Mouse (Mus musculus) forebrain, embryonic 16.5 days (tissue): ENCODE results near the gene Zdhhc11. TPM values are rescaled to one million over a fixed set of nuclear protein-coding genes. Genes with fewer than 3 reads are reported as not detected.
A peak's percentile ranks its signal among the peaks of the same experiment; 100 is the strongest.
"Not testable (repeated sequence)": the region's sequence is repeated elsewhere in the genome, so short reads cannot be mapped to it uniquely, and the experiment has no call there.

Experiments used
- ATAC-seq: fragments of 200-750 bp; cut with Nextera tagmentation; 2 replicates; pipeline ENCODE4 v1.8.0; 2017; ENCODE audit warnings: mild to moderate bottlenecking, moderate library complexity
- H3K27ac ChIP-seq: fragments of 300-500 bp; sonication (generic); 2 replicates; pipeline ENCODE4 v1.5.1; 2014; ENCODE audit warnings: low read length, control low read depth
- H3K27me3 ChIP-seq: fragments of 300-500 bp; sonication (generic); replicated peaks from 2 replicates; pipeline ENCODE4 v1.6.1; 2014; ENCODE audit warnings: low read length; ENCODE audit not compliant: control insufficient read depth, insufficient read depth
- H3K36me3 ChIP-seq: fragments of 300-500 bp; sonication (generic); 2 replicates; pipeline ENCODE4 v1.6.1; 2014; ENCODE audit not compliant: control insufficient read depth, insufficient read depth
- H3K4me1 ChIP-seq: fragments of 300-500 bp; sonication (generic); replicated peaks from 2 replicates; pipeline ENCODE4 v1.6.1; 2014; ENCODE audit warnings: low read length; ENCODE audit not compliant: control insufficient read depth, insufficient read depth
- H3K4me2 ChIP-seq: fragments of 300-500 bp; sonication (generic); 2 replicates; pipeline ENCODE4 v1.6.1; 2014; ENCODE audit warnings: mild to moderate bottlenecking, low read length, control low read depth
- H3K4me3 ChIP-seq: fragments of 300-500 bp; sonication (generic); replicated peaks from 2 replicates; pipeline ENCODE4 v1.5.1; 2014; ENCODE audit warnings: mild to moderate bottlenecking, low read length, control low read depth
- H3K9ac ChIP-seq: fragments of 300-500 bp; sonication (generic); replicated peaks from 2 replicates; pipeline ENCODE4 v1.6.1; 2014; ENCODE audit warnings: low read depth, low read length, control low read depth
- H3K9me3 ChIP-seq: fragments of 300-500 bp; sonication (generic); 2 replicates; pipeline ENCODE4 v1.6.1; 2016; ENCODE audit warnings: low read length; ENCODE audit not compliant: control insufficient read depth
- WGBS: fragments of 180-500 bp; shearing (Covaris S2); extraction: QIAGEN DNeasy Blood & Tissue Kit; methylation state at CpG from one replicate; pipeline ENCODE4 v1.1.7; 2014; 5-methylcytosine and 5-hydroxymethylcytosine counted together
- polyA plus RNA-seq: library from polyadenylated mRNA; unstranded; fragments of >200 nt; fragmentation: Nextera tagmentation; extraction: Ambion mirVana; gene quantifications from 2 replicates; pipeline ENCODE4 v1.2.1, GENCODE M21; 2015

Zdhhc11 gene
- polyA plus RNA-seq, 1 experiment from 2014 or later: not detected

DNA sequence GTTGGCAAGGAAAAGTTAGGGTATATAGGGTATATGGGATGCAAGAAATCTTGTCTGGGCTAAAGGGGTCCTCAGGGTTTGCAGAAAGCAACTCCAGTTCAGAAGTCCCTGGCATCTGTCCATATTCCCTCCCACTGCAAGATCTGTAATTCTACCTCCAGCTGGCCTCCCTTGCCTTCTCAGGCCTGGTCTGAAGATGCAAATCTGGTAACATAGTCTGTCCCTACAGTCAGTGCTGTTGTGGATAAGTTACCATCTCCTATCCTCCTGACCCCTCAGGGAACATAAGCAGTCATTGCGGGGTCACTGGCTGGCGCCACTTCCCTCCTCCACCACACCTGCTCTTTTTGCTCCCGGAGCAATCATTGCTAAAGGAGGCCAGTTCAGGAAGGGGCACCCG lies 52.3 kb downstream of the Zdhhc11 start:
- H3K27ac ChIP-seq: no peak overlapping the region
- no peak for ATAC-seq
- no peak overlapping the region for H3K4me2 ChIP-seq
- peaks cover under 1% of the 10 kb centered on the region for H3K4me1 ChIP-seq
- H3K9ac ChIP-seq: no peak overlapping the region
- no peaks in the 10 kb centered on the region for H3K9me3 ChIP-seq
- H3K4me3 ChIP-seq: no peak overlapping the region
- no peaks in the 10 kb centered on the region for H3K36me3 ChIP-seq
- H3K27me3 ChIP-seq: no peaks in the 10 kb centered on the region
- 88% methylated on average over 4 of the region's 4 CpGs for WGBS

DNA sequence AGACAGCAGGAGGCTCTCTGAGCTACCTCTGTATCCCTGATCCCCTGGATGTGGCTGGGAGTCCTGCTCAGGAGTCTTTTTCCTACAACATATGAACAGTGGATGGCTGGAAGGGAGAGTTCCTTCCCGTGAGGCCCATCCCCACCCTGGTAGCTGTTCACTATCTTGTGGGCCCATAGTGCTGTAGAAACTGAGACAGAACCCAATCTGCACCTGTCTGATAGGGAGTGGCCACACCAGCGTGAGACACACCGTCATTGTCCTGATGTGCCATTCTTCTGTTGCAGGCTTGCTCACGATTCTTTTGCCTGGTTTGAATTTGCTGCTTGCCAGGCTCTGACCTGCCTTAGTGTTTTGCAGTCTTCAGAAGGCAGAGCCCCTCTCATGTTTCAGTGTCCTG lies 53.8 kb downstream of the Zdhhc11 start:
- Histone ChIP-seq H3K27ac (no peak overlapping the region), H3K4me1 (no peaks in the 10 kb centered on the region), H3K4me3 (no peak overlapping the region), H3K27me3 (no peaks in the 10 kb centered on the region), H3K36me3 (no peaks in the 10 kb centered on the region), H3K9ac (no peak overlapping the region), H3K4me2 (no peak overlapping the region), H3K9me3 (no peaks in the 10 kb centered on the region)
- WGBS: 85% methylated on average over 4 of the region's 4 CpGs
- ATAC-seq: no peak

DNA sequence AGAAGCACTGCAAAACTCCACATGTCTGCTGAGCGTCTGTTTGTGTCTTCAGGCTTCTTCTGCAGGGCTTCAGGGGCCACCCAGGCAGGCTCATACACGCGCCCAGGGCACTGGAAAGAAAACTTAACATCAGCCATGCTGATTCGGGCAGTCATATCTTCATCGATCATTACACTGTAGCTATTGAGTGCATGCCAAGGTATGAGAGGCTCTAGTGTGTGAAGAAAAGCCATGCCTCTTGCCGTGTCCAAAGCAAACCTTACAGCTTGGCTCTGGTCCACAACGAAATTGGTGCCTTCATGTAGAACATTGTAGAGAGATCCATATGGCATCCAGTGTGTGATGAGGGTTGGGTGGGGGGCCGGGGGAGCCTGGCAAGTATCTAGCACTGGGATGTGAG lies 55.4 kb downstream of the Zdhhc11 start:
- WGBS: 82% methylated on average over 8 of the region's 8 CpGs

DNA sequence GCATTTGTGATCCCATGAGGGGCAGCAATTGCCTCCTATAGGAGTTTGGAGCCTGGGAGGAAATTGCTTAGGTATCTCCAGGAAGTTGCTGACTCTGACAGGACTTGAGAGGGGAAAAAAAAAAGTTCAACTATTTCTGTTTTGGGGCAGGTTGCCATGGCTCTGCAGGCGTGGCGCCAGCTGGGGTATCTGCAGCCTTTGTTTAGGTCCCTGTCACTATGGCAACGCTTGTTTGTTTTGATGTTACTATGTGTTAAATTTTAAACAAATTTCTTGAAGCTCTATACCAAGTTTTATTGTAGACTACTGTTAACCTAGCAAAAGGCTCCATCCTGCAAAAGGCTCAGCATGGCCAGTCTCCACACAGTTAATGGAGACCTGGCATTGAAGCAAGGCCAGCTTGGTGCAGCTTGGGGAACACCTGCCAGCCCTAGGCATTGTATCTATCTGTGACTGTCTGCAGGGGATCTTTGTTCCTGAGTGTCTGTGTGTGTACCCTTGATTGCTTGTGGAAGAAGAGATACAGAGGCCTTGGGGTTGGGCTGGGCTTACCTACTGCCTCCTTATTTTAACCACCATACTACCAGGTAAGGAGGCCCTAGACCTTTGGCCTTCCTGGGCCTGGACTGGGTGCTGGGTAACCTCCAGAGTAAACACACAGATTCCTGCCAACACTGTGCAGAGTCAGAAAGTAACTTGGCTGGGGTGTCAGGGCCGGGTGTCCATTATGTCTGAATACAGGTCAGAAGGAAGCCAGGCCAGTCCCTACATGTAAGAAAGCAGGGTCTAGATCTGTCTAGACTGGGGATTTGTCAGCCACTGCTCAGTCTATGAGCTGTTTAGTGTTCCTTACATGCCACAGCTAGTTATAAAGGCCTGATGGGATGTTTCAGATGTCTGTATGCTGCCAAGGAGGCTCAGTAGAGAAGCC lies 61.8 kb downstream of the Zdhhc11 start:
- peak; percentile 30; the same call in 1 of the 2 replicates for ATAC-seq
- Histone ChIP-seq H3K4me2 (no peak overlapping the region), H3K36me3 (no peaks in the 10 kb centered on the region), H3K4me1 (peaks cover 8% of the 10 kb centered on the region), H3K4me3 (no peak overlapping the region), H3K9me3 (no peaks in the 10 kb centered on the region), H3K9ac (no peak overlapping the region), H3K27ac (no peak overlapping the region), H3K27me3 (no peaks in the 10 kb centered on the region)
- 73% methylated on average over 4 of the region's 4 CpGs for WGBS

More for the DNA sequence above, 55.4 kb downstream of the Zdhhc11 start:
- H3K27ac ChIP-seq, H3K4me1 ChIP-seq, H3K4me3 ChIP-seq, H3K36me3 ChIP-seq, H3K9ac ChIP-seq, H3K4me2 ChIP-seq, H3K9me3 ChIP-seq, ATAC-seq, H3K27me3 ChIP-seq: not testable (repeated sequence)

DNA sequence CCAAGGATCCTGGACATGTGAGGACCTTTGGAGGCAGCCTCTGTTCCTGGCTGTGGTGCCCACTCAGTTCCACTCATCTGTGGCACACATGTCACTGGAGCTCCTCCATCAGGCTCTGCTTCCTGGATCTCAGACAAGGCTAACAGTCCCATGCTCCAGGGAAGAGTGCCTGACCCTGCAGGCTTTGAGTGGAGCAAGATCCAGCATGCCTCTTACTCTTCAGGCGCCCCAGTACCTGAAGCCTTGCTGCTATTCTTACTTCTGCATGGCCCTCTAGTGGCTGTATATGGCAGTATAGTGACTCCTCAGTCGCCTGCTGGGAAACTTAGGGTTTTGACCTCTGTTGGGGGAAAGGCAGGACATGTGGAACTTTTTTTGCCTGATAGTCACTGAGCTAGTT lies 62.6 kb downstream of the Zdhhc11 start:
- Histone ChIP-seq H3K27me3 (no peaks in the 10 kb centered on the region), H3K9me3 (no peaks in the 10 kb centered on the region), H3K9ac (no peak overlapping the region), H3K4me3 (no peak overlapping the region), H3K27ac (no peak overlapping the region), H3K36me3 (no peaks in the 10 kb centered on the region), H3K4me1 (peaks cover 8% of the 10 kb centered on the region), H3K4me2 (no peak overlapping the region)
- peak; percentile 74; the same call in 1 of the 2 replicates for ATAC-seq
- WGBS: 15% methylated on average over 2 of the region's 2 CpGs

DNA sequence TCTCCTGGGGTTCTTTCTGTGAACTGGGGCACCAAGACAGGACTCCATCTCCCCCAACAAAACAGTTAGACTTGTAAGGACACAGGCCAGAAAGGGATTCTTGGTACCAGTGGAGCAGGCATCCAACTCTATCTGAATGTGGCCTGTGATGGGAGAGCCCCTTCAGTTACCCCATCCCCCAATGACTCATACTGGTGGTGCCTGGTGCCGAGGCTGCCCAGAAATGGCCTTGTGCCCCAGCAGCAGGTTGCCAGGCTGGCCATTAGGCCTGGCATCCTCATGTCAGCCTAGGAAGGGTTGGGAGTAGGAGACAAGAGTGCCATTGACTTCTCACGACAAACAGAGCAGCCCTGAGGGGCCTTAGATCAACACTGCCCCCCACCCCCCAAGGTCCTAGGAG lies 64.5 kb downstream of the Zdhhc11 start:
- ATAC-seq: no peak
- Histone ChIP-seq H3K9ac (no peak overlapping the region), H3K36me3 (no peaks in the 10 kb centered on the region), H3K4me1 (peaks cover 8% of the 10 kb centered on the region), H3K27me3 (no peaks in the 10 kb centered on the region), H3K9me3 (no peaks in the 10 kb centered on the region), H3K4me3 (no peak overlapping the region), H3K27ac (no peak overlapping the region), H3K4me2 (no peak overlapping the region)
- 75% methylated on average over 2 of the region's 2 CpGs for WGBS

DNA sequence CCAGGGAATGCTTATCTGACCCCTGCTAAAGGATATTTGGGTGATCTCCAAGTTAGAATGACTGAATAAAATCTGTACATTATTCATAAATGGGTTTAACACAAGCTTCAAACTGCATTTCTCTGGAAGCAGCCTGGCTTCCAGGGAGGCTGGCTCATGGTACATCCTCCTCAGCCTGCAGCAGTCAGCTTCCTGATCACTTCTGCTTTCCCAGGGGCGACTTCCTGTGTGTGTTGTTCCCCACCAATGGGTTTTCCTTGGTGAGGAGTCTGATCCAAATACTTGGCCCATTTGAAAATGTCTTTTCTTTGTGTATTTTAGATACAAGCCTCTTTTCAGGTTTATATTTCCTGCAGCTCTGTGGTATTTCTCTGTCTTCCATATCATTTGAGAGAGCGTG lies 65.4 kb downstream of the Zdhhc11 start:
- Histone ChIP-seq H3K9ac (no peak overlapping the region), H3K4me2 (no peak overlapping the region), H3K27me3 (no peaks in the 10 kb centered on the region), H3K9me3 (no peaks in the 10 kb centered on the region), H3K27ac (no peak overlapping the region), H3K4me3 (no peak overlapping the region), H3K4me1 (peaks cover 8% of the 10 kb centered on the region), H3K36me3 (no peaks in the 10 kb centered on the region)
- 83% methylated on average over 2 of the region's 2 CpGs for WGBS
- no peak for ATAC-seq

DNA sequence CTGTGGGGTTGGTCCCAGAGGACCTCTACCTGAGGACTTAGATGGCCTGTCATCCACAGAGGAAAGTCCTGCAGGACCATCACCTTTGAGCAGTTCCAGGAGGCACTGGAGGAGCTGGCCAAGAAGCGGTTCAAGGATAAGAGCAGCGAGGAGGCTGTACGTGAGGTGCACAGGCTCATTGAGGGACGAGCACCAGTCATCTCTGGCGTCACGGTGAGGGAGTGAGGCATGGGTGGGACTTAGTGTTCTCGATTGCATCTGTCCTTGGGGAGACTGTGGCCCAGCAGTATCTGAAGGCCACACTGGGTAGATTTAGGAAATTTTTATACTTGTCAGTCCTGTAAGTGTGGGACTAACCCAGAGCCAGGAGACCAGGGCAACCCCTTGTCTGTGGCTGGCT lies 67.0 kb downstream of the Zdhhc11 start:
- Histone ChIP-seq H3K4me2 (no peak overlapping the region), H3K9me3 (no peaks in the 10 kb centered on the region), H3K27ac (no peak overlapping the region), H3K27me3 (no peaks in the 10 kb centered on the region), H3K36me3 (no peaks in the 10 kb centered on the region), H3K9ac (no peak overlapping the region), H3K4me1 (no peaks in the 10 kb centered on the region; the same call in 1 of the 2 replicates), H3K4me3 (no peak overlapping the region)
- 88% methylated on average over 7 of the region's 7 CpGs for WGBS
- ATAC-seq: no peak

DNA sequence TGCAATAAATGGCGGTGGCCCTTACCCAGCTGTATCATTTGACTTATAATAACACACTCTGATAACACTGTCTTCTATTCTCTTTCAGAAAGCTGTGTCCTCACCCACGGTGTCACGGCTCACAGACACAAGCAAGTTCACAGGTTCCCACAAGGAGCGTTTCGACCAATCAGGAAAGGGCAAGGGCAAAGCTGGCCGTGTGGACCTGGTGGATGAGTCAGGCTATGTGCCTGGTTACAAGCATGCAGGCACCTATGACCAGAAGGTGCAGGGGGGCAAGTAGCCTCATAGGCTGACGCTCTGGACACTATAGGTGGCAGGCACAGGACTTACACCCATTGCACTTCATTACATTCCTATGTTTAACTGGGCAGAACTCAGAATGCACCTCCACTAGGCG lies 67.5 kb downstream of the Zdhhc11 start:
- no peak for ATAC-seq
- H3K27me3 ChIP-seq: no peaks in the 10 kb centered on the region
- no peak overlapping the region for H3K9ac ChIP-seq
- no peak overlapping the region for H3K4me2 ChIP-seq
- 85% methylated on average over 8 of the region's 8 CpGs for WGBS
- H3K36me3 ChIP-seq: no peaks in the 10 kb centered on the region
- H3K27ac ChIP-seq: no peak overlapping the region
- H3K4me3 ChIP-seq: no peak overlapping the region
- H3K4me1 ChIP-seq: no peaks in the 10 kb centered on the region; the same call in 1 of the 2 replicates
- H3K9me3 ChIP-seq: no peaks in the 10 kb centered on the region
